Mouse (Mus musculus) heart, postnatal 0 days (tissue): Measurements from ENCODE around the gene Pigl.

Experiments
- CTCF ChIP-seq: IDR thresholded peaks from 2 replicates; pipeline ENCODE4 v1.5.1; 2016; ENCODE audit warnings: antibody characterized with exemption, control low read depth, low read depth
- EP300 ChIP-seq: IDR thresholded peaks from 2 replicates; pipeline ENCODE4 v1.6.1; 2016; ENCODE audit warnings: antibody characterized with exemption, low read depth

DNA sequence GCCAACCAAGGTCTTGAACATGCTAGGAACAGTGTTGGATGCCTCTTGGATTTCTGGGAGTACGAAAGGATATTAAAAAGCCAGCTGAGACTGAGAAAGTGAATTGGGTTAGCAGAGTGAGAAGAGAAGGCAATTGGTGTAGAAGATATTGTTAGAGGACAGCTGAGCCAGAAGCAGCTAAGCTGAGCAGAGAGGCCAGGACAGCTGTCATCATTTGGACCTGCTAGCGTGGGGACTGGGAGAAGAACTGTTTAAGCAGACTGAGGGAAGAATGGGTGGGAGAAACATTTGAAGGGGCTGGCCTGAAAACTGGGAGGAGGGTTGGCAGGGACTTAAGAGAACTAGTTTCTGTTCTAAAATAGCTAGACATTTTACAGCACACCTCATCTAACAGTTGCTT is 49.4 kb upstream of the Pigl start:
- no peak for TF ChIP-seq CTCF
- TF ChIP-seq EP300 = no peak
